Mouse (Mus musculus) telencephalon, adult 2 months (tissue): ENCODE data around the gene Neil1.

ENCODE experiments used
- DNase-seq: peaks from one replicate; pipeline ENCODE4 v3.0.0-alpha.2; 2011; ENCODE audit warnings: low read depth, low spot score

Neil1 gene

DNA sequence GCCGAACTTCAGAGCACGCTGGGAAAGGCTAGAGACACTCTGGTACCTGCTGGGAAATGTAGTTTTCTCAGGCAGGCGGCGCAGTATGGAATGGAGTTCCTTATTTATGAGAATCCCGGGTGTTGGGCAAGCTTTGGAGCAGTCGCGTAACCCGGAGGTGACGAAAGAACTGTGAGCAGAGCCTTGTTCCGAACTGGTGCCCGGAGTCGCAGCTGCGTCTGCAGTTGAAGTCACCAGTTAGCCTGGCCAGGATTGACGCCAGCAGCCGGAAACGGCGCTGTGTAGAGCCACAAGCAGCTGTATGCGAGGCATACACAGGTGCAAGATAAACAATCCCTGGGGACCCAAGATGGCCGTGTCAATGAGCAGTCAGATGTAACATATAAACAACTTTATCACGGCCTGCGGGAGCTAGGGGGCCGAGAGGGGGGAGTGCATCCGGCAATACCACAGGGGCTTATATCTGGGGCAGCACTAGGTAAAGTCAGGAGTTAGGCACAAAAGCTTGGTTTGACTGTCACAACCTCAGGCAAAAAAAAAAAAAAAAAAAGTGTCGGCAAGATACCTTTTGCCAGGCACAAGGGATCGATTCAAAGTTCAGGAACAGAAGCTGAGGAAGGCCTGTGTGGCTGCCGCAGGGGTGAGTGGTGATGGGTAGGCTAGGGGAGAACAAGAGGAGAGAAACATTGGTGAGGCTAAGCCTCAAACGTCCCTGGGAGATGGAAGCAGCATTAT lies at the start of gene Neil1:
TSS of gene Neil1 (minus strand) at position 162 of the 735 bp plus-strand sequence.
- peak; percentile 97 for DNase-seq

DNA sequence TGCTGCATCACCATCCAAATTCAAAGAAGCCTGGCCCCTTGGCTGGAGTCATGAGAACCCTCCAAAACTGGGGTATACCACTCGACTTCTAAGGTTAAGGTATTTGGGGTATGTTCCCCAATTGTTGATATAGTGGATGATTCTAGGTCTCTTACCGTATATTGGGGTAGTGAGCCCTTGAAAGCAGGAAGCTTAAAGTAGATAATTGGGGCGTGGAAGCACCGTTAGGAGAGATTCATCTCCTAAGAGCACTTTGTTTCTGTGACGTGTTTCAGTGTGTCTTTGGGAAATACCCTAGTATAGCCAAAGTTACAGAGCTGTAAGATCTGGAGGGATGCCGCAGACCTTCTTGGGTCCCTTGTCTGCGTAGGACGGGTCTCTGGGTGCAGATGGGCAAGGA lies 49.3 kb upstream of the Neil1 start:
- no peak for DNase-seq

DNA sequence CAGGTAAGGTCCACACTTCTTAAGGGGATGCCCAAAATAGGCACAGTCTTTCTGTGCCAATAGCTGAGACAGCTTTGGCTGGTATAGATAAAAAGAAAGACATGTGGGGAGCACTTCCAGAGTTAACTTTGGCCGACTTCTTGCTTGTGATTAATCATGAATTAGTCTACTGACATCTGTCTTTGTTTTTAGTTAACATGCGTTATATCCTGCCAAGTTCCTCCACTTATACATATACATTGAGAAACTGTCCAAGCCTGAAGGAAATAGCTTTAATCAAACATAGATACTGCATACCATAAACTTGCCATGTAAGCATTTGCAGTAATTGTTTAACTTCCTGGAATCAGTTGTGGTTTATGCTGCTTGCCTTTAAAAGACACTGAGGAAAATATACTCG lies 48.6 kb upstream of the Neil1 start:
- no peak for DNase-seq

DNA sequence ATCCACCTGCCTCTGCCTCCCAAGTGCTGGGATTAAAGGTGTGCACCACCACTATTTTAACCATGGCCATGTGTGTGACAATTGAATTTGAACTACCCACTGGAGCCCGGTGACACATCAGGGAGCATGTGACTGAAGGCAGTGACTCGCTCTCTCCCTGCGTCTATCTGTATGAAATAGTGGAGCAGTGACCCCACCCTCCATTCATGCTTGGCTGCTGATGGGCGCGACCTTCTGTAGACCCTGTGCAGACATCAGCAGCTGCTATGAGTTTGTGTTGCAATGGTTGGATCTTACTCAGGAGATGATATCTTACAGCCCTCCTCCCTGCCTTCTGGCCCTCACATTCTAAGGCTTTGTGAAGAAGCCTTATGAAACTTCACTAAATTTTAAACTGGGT lies 20.3 kb upstream of the Neil1 start:
- DNase-seq, result no peak

DNA sequence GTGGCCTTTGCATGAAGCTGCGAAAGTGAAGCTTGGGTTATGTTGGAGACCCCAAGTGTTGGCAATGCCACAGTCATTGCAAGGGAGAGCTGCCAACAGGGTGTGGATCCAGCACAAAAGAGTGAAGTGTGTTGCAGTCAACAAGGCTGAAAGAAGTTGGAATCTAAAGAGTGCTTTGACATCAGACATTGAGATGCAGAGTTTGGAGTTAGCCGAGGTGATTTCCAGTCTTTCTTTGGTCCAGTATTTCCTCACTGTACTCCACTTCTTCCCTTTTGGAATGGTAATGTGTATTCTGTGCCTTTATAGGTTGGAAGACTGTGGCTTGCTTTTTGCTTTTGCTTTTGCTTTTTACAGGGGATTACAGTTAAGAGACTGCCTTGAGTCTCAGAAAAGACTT lies 18.1 kb upstream of the Neil1 start:
- DNase-seq, result no peak

DNA sequence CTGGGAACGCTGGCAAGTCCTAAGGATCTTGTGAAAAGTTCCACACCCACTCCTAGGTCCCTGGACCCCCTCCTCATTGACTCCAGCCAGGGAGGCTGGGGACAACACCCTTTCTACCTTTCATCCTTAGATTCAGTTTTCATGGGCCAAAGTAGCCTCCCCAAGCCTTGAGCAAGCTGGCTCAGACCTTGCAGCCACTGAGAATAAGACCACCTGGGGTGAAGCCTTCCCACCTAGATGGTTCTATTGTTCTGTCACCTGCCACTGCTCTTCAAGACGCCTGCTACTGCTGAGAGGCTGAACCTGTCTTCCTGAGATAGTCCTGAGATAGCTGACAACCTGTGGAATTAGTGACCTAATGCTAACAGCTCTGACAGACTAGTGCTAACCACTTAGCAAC lies 15.0 kb upstream of the Neil1 start:
- no peak for DNase-seq

DNA sequence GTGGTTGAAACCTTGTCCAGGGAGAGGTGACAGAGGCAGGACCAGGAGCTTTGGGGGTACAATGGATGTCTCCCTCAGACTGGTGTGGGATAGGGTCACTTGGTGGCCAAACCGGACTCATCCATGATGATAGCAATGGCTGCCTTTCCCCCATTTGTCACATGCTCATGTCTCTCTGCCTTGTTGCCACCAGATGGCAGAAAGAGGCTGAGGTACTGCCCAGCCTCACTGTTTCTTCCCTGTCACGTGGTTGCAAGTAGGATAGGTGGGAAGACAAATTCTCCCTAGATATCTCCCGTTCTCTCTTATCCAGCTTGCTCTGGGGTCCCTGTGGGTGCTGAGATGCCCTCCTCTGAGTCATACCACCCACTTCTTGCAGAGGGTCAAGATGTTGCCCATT lies 14.4 kb upstream of the Neil1 start:
- DNase-seq, result no peak

DNA sequence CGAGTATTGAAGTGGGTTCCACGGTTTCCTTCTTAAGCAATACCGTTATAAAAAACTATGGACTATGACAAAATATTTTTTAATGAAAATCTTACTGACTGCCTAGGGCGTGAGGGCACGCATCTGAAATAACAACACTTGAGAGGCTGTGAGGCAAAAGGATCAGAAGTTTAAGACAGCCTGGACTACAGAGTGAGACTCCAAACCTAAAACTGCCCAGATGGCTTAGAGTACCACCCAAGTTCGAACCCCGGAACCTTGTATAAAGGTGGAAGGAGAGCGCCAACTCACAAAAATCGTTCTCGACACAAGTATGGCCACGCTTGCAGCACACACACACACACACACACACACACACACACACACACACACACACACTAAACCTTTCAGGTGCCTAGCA lies 10.4 kb upstream of the Neil1 start:
- DNase-seq, result no peak

DNA sequence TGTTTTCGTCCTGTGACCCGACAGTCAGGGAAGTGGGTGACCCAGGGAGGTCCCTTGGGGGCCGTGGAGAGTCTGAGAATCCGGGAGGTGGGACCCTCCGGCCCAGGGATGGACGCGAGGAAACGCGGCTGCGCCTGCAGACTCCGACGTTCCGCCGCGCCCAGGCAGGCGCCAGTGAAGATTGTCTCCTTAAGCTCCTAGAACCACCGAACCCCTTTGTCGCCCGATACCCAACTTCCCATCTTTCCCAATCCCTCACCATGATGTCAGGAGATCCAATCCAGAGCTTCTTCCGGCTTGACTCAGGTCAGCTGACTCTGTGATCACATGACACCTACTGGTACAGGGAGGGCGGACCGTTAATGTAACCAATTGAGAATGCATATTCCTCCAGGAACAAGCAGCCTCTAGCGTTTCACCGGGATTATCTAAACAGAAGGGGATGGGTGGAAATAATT lies 9.9 kb upstream of the Neil1 start, which contains the start of gene Commd4:
TSS of gene Commd4 (minus strand) at position 319 of the 458 bp plus-strand sequence.
- DNase-seq, result peak; percentile 97

DNA sequence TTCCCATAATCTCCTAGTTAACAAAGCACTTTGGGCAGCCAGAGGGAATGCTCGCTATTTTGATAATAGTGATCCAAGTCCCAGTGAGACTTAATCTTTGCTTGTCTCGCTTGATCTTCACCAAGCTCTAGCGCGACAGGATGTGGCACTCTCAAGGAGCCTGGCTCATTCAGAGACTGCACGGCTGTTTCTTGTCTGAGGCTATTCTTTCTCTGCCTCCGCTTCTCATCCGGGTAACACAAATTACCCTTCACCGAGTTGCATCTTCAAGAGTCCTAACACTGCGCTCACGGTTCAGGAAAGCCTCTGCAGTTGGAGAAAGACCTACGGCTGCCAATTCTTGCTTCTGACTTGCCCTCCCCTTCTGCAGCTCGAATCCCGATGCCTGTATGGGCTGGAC lies 9.4 kb upstream of the Neil1 start:
- peak; percentile 28 for DNase-seq

DNA sequence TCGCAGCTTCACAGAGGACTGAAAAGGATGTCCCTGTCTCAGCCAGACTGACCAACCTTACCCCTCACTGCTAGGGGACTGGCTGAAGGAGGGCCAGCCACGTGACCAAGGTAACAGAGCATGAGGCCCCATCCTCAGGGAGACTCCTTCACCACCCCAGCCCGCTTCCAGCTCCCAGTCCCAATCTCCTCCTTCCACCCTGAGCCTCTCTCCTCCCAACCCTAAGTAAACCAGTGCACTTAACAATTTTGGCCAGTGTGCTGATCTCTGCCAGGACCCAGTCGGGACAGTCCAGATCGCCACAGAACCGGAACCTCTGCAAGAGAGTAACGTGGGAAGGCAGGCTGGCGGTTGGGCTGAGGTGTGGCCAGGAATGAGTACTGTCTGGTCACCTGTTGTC lies 8.7 kb upstream of the Neil1 start:
- no peak for DNase-seq

DNA sequence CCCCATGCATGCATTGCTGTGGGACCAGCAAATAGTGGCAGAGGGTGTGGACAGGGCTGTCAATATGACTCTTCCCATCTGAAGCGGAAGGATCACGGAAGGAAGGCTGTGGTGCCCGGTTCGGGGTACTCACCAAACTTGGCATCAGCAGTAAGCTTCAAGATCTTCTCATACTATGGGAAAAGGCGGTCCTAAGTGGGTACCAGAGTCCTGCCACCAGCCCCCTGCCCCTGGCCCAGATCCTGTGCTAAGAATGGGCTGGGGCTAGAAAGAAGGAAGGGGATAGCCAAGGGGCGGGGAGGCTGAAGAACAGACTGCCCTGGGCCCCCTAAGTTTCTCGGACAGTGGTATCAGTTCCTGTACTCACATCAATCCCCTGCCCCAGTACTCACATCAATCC lies 8.3 kb upstream of the Neil1 start:
- no peak for DNase-seq

DNA sequence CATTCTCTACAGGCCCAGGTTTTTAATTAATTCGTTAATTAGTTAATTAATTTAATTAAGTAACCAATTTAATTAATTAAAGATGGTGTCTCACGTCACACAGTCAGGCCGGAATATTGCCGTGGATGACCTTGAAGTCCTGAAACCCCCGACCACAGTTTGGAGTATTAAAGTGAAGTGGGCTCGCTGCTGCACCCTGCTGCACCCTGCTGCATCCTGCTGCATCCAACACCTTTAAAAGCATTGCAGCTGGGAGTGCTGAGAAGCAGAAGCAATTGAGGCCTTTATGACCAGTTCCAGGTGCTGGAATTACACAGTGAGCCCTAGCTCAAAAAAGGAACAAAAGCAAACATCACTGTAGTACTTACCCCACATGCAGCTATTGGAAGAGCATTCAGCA lies 4.2 kb upstream of the Neil1 start:
- DNase-seq, result no peak

DNA sequence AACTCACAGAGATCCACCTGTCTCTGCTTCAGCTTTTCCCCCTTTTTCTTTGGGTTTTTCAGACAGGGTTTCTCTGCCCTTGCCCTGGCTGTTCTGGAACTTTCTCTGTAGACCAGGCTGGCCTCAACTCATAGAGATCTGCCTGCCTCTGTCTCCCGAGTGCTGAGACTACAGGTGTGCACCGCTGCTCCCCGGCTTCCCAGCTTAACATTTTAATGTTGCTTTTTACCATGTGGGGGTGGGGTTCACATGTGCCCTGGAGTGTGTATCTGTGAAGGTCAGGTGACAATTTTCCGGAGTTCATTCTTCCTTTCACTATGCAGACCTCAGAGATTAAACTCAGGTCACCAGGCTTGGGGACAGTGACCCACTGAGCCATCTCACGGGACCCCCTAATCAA lies 2.1 kb upstream of the Neil1 start:
- no peak for DNase-seq

DNA sequence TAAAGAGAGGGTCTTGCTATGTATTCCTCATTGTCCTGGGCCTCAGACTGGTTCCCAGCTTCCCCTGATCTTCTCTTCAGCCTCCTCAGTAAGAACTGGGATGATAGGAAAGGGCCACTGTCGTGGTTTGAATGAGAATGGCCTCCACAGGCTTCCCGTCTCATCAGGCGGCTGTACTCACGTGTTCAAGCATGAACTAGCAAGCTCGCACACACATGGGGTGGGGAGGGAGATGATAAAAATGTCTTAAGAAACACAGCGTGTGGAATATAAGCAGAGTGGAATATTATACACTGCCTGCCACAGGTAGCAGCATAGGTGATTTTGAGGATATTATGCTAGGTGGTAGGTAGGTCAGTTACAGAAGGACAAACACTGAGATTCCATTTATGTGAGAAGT lies 916 bp upstream of the Neil1 start:
- no peak for DNase-seq

DNA sequence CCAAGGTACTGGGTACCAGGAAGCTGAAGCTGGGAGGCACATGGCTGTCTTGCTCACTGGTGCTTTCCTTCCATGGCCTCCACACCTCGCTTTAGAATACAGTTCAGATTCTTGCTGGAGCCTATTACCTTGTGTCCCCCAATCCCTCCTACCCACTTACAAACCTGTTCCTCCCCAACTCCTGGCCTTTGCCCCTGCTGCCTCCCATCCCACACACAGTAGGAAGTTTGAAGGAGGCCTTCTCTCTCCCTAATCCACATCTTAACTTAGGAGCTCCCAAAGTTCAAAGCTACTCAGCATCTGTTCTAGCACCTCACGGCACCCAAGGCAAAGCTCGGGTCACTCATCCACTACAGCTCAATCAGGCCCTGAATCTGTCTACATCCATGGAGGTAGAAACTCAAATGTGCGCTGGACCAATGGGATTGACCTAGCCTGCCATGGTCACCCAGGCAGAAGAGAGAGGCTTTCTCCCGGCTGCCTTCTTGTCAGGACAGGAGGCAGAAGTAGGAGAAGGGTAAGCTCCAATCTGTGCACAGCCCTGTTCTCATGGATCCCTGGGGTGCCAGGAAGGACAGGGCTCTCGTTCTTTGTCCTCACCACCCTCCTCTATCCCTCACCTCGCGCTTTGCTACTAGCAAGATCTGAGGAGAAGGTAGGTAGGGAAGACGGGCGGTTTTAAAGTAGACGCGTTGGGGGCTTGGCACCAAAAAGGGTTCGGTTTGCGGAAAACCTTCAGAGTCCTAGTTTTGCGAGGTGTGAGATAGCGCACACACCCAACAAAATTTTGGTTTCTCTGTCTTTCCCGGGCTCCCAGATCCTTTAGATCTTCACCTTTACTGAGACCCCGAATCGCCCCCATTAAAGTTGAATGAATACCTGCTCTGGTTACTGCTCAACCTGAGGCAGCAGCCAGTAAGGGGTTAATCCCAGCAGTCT lies 631 bp downstream of the Neil1 start:
- DNase-seq, result no peak

DNA sequence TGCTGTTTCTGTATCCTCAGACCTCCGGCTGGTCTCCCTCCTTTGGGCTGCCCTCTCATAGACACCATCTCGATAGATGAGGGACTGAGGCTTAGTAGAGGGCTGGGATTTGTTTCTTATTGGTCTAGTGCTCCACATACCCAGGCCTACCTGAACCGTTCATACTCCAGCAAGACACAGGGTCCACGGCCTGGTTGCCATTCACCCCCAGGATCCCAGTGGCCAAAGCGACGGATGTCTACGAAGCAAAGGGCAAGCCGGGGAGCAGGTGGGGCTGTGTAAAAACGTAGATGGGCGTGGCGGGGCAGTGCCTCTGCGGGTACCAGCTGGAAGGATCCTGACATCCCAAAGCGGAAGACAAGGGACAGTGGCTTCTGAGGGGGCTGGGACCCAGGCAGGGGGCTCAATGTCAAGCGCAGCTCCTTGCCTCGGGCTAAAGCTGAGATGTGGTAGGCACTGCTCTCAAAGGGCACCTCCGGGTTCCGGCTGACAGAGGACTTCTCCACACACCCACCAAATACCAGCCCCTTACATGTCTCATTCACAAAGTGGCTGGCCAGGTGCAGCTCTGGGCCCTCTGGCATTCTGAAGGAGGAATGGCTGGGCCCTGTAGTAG lies 1.5 kb downstream of the Neil1 start:
- no peak for DNase-seq

DNA sequence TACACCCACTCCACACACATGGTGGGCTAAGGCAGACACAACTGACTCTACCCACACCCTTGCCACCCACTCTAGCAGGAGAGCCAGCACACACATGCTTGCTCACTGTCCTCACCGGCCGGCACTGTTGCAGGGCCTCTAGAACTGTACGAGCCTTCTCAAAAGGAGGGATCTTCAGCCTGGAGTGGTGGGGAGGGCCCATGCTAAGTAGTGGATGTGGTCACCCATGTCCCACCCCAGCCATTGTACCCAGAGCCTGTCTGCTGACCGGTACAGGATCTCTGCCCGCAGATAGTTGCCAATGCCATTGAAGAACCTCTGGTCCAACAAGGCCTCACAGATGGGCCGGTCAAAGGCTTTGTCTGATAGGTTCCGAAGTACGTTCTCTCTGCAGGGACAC lies 3.3 kb downstream of the Neil1 start:
- no peak for DNase-seq

DNA sequence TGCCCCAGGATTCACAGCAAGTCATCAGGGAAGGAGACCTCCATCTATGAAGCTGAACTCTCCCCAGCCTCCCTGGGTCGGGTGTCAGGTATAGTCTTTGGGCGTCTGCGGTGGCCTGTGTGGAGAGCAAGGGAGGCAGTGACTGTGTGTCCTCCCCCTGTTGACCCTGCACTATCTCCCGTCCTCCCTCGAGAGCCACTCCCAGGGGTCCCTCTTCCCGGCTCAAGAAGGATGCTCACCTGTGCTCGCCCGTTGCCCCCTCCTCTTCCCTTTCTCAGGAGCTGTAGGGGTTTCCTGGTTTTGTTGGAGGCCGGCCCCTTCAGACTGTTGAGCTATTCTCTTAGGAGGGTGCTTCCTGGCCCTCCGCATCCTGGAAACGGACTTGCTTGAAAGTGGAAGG lies 4.9 kb downstream of the Neil1 start:
- DNase-seq, result no peak

DNA sequence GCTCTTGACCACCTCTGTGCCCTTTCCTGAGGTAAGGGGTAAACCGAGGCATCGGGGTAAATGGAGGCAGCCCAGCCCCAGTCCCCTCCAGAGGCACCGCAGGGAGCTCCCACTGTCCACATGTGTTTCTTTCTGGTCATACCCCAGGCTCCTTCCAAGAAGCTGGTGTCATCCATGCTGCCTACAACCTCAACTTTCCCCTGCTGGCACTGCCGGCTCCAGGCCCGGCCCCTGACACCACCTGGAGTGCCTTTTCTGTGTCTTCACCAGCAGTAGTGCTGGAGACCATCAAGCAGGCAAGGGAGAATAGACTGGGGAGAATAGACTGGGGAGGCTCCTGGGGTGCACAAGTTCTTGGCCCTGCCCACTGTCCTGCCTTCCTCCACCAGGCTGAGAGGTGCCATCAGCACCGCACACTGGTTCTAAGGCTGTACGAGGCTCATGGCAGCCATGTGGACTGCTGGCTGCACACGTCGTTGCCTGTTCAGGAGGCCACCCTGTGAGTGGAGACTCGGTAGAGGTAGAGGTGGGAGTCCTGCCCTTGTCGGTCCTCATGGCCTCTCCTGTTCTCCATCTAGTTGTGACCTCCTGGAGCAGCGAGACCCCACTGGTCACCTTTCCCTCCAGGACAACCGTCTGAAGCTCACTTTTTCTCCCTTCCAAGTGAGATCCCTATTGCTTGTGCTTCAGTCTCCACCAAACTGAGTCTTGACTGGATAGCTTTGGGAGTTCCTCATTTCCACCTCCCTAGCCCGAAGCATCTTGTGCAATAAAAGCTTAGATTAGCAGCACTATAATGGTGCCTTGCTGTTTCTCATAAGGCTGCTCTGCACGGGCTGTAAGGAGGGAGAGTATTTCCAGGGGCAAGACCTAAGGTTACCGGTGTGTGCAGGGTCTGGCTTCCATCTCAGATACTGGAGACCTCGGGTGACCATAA lies 6.4 kb downstream of the Neil1 start:
- DNase-seq, result no peak

DNA sequence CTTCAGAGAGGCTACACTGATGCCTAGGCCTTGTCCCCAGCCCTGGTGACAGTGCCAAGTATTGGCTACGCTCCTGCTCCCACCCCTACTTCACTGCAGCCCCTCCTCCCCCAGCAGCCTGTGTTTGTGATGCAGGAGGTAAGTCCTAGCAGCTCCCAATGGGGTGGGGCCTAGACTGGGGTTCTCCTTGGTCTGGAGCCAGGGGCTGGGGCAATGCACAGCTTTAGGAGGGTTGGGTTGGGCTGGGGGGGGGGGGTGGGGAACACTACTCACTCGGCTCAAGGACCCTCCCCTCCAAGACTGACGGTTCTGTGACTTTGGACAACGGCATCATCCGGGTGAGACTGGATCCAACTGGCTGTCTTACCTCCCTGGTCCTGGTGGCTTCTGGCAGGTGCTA lies 8.5 kb downstream of the Neil1 start:
- DNase-seq, result no peak
